Mouse (Mus musculus) small intestine, adult 2 months (tissue): ENCODE measurements around the gene Use1. TPM values are rescaled to one million over a fixed set of nuclear protein-coding genes. Genes with fewer than 3 reads are reported as not detected.

ENCODE experiments used
- H3K27ac ChIP-seq: fragments of 200-500 bp; 2 replicates; pipeline ENCODE4 v1.5.1; 2012; ENCODE audit warnings: low read depth, low read length, control low read depth, inconsistent platforms; ENCODE audit not compliant: insufficient read depth
- H3K27me3 ChIP-seq: fragments of 200-500 bp; 2 replicates; pipeline ENCODE4 v1.6.1; 2012; ENCODE audit warnings: mild to moderate bottlenecking, moderate library complexity, low read length, inconsistent platforms; ENCODE audit not compliant: control insufficient read depth, insufficient read depth
- H3K36me3 ChIP-seq: fragments of 200-500 bp; 2 replicates; pipeline ENCODE4 v1.6.1; 2012; ENCODE audit warnings: mild to moderate bottlenecking, low read length, control low read depth, inconsistent platforms; ENCODE audit not compliant: control insufficient read depth, insufficient read depth
- H3K4me1 ChIP-seq: fragments of 200-500 bp; 2 replicates; pipeline ENCODE4 v1.6.1; 2012; ENCODE audit warnings: low read length, inconsistent platforms, mixed read lengths; ENCODE audit not compliant: control insufficient read depth, insufficient read depth, insufficient read length
- H3K4me3 ChIP-seq: fragments of 200-500 bp; 2 replicates; pipeline ENCODE4 v1.5.1; 2012; ENCODE audit warnings: low read depth, mild to moderate bottlenecking, control low read depth, inconsistent platforms, low read length, moderate library complexity
- CTCF ChIP-seq: fragments of 200-500 bp; IDR thresholded peaks from 2 replicates; pipeline ENCODE4 v1.5.1; 2012; ENCODE audit warnings: low read depth, mild to moderate bottlenecking, control low read depth, inconsistent platforms, low read length, moderate library complexity, mixed read lengths; ENCODE audit not compliant: insufficient replicate concordance, insufficient read length; ENCODE audit errors: extremely low read depth
- POLR2A ChIP-seq: fragments of 200-500 bp; IDR thresholded peaks from 2 replicates; pipeline ENCODE4 v1.6.1; 2012; ENCODE audit warnings: low read depth, mild to moderate bottlenecking, control low read depth, inconsistent platforms, low read length, moderate library complexity
- WGBS: fragments of 180-500 bp; shearing (Covaris S2); methylation state at CpG from one replicate; pipeline ENCODE4 v1.1.7; 2018; 5-methylcytosine and 5-hydroxymethylcytosine counted together
- polyA plus RNA-seq: library from polyadenylated mRNA; depleted of rRNA; stranded (reverse); fragments of >200 nt; gene quantifications from 2 replicates; pipeline ENCODE4 v1.2.3, GENCODE M21; 2012

Gene Use1
- polyA plus RNA-seq, 1 experiment = 101 TPM

- Histone ChIP-seq H3K4me1 (peaks cover 49% of the 10 kb centered on the region), H3K4me3 (peak overlapping the region; percentile 97), H3K27me3 (no peaks in the 10 kb centered on the region), H3K27ac (peak overlapping the region; percentile 83), H3K36me3 (peaks cover 15% of the 10 kb centered on the region)
- WGBS = 31% methylated on average over 3 of the region's 3 CpGs
- TF ChIP-seq POLR2A = no peak
- TF ChIP-seq CTCF = no peak
These were observed 12.9 kb downstream of the Use1 start for GRCm38 (mm10) chr8:71379512-71380075.

- peak overlapping the region; percentile 83 for H3K27ac ChIP-seq
- peaks cover 7% of the 10 kb centered on the region for H3K36me3 ChIP-seq
- TF ChIP-seq POLR2A = 0 out of 2 replicates have a peak, but pooled peaks have one; percentile 8
- TF ChIP-seq CTCF = no peak
- WGBS = 2% methylated on average over 72 of the region's 72 CpGs
- peak overlapping the region; percentile 97 for H3K4me3 ChIP-seq
- no peaks in the 10 kb centered on the region for H3K27me3 ChIP-seq
- H3K4me1 ChIP-seq = peaks cover 41% of the 10 kb centered on the region
These were observed 13.8 kb downstream of the Use1 start for GRCm38 (mm10) chr8:71380178-71381171.

- TF ChIP-seq CTCF (no peak), POLR2A (no peak; the same call in 1 of the 2 replicates)
- H3K36me3 ChIP-seq = peaks cover 7% of the 10 kb centered on the region
- peaks cover 33% of the 10 kb centered on the region for H3K4me1 ChIP-seq
- peak within 1 kb of the TSS; percentile 97 for H3K4me3 ChIP-seq
- H3K27ac ChIP-seq = peak within 1 kb of the TSS; percentile 95
- no peaks in the 10 kb centered on the region for H3K27me3 ChIP-seq
- under 1% methylated on average over 89 of the region's 89 CpGs for WGBS
These were observed 14.8 kb downstream of the Use1 start, which contains the start of gene Nr2f6 for GRCm38 (mm10) chr8:71381421-71381970. Gene Nr2f6, minus strand, starts transcription at chr8:71381960.

GRCm38 (mm10) chr8:71381971-71382961, 15.6 kb downstream of the Use1 start:
- peak overlapping the region; percentile 72 for H3K4me3 ChIP-seq
- peaks cover 7% of the 10 kb centered on the region for H3K36me3 ChIP-seq
- TF ChIP-seq POLR2A = peak; percentile 77; the same call in 1 of the 2 replicates
- no peak for TF ChIP-seq CTCF
- no peaks in the 10 kb centered on the region for H3K27me3 ChIP-seq
- WGBS = 3% methylated on average over 75 of the region's 80 CpGs
- peaks cover 28% of the 10 kb centered on the region for H3K4me1 ChIP-seq
- H3K27ac ChIP-seq = peak overlapping the region; percentile 95

- Histone ChIP-seq H3K4me1 (peaks cover 27% of the 10 kb centered on the region), H3K27ac (peak overlapping the region; percentile 95), H3K36me3 (no peaks in the 10 kb centered on the region), H3K4me3 (no peak overlapping the region), H3K27me3 (no peaks in the 10 kb centered on the region)
- 31% methylated on average over 12 of the region's 12 CpGs for WGBS
- TF ChIP-seq CTCF (no peak), POLR2A (no peak)
These were observed 16.7 kb downstream of the Use1 start for GRCm38 (mm10) chr8:71383396-71383795.

- Histone ChIP-seq H3K4me3 (no peak overlapping the region), H3K4me1 (peaks cover 27% of the 10 kb centered on the region), H3K27me3 (no peaks in the 10 kb centered on the region), H3K27ac (peak overlapping the region; percentile 95), H3K36me3 (no peaks in the 10 kb centered on the region)
- 21% methylated on average over 3 of the region's 3 CpGs for WGBS
- TF ChIP-seq CTCF = no peak
- no peak; the same call in 1 of the 2 replicates for TF ChIP-seq POLR2A
These were observed 17.2 kb downstream of the Use1 start for GRCm38 (mm10) chr8:71383860-71384259.
